Mouse (Mus musculus) left cerebral cortex, postnatal 25 days (tissue): ENCODE measurements around the gene Ing4. TPM values are rescaled to one million over a fixed set of nuclear protein-coding genes. Genes with fewer than 3 reads are reported as not detected.
"Not testable (repeated sequence)": the region's sequence is repeated elsewhere in the genome, so short reads cannot be mapped to it uniquely, and the experiment has no call there.

Source experiments
- DNase-seq, 2 experiments: peaks; one replicate each; pipeline ENCODE4 v3.0.0; 2022; ENCODE audit warnings: low spot score in 2 of 2, mixed read lengths in 1 of 2
- intact Hi-C: fragments of 180-260 bp; cut with DNase I; formaldehyde crosslinking; loops from one replicate; pipeline ENCODE4 v1.15.1; 2025
- total RNA-seq, 2 experiments: library from RNA; stranded (reverse); gene quantifications; 2 replicates each; pipeline ENCODE4 v1.2.3; 2021

The Ing4 gene
- total RNA-seq, 2 experiments from 2014 or later = 54.0 to 62.1 TPM

- intact Hi-C loops = loop anchor here (1.0 kb wide), 1 partner anchor 29 kb away; the partner anchor contains the start of gene Zfp384
- DNase-seq = no peak
Observed at GRCm38 (mm10) chr6:125038666-125039065, 894 bp upstream of the Ing4 start.

- no peak for DNase-seq
- intact Hi-C loops = loop anchor here (1.0 kb wide), 1 partner anchor 30 kb away; the partner anchor contains the start of gene Zfp384
Observed at GRCm38 (mm10) chr6:125039131-125039530, 429 bp upstream of the Ing4 start.

GRCm38 (mm10) chr6:125040221-125040620 lies 661 bp downstream of the Ing4 start:
- DNase-seq = no peak
- intact Hi-C loops = no loop called here

GRCm38 (mm10) chr6:125041047-125041446 lies 1.5 kb downstream of the Ing4 start:
- intact Hi-C loops = no loop called here
- DNase-seq = no peak

GRCm38 (mm10) chr6:125042081-125042480 lies 2.5 kb downstream of the Ing4 start:
- DNase-seq = no peak

GRCm38 (mm10) chr6:125046691-125047090 lies 7.1 kb downstream of the Ing4 start:
- intact Hi-C loops = loop anchor here (1.0 to 5.0 kb wide), 2 partner anchors 38 to 226 kb away; no protein-coding TSS in a partner anchor
- peak; percentile 59 to 80 for DNase-seq

More at GRCm38 (mm10) chr6:125042081-125042480, 2.5 kb downstream of the Ing4 start:
- intact Hi-C loops = no loop called here

GRCm38 (mm10) chr6:125049678-125050077 lies 10.1 kb downstream of the Ing4 start, which contains the start of gene Acrbp:
Gene Acrbp (plus strand): TSS chr6:125049689.
- intact Hi-C loops = loop anchor here (5.0 kb wide), 1 partner anchor 223 kb away; no protein-coding TSS in a partner anchor
- DNase-seq = no peak

- no peak for DNase-seq
- intact Hi-C loops = no loop called here
Observed at GRCm38 (mm10) chr6:125051237-125051636, 11.7 kb downstream of the Ing4 start.

- no peak for DNase-seq
- intact Hi-C loops = no loop called here
Observed at GRCm38 (mm10) chr6:125061493-125061892, 21.9 kb downstream of the Ing4 start.

- DNase-seq = no peak
- intact Hi-C loops = no loop called here
Observed at GRCm38 (mm10) chr6:125062511-125062910, 23.0 kb downstream of the Ing4 start.

- intact Hi-C loops = no loop called here
- no peak for DNase-seq
Observed at GRCm38 (mm10) chr6:125063906-125064305, 24.3 kb downstream of the Ing4 start.

GRCm38 (mm10) chr6:125065223-125065622 lies 25.7 kb downstream of the Ing4 start:
- intact Hi-C loops = not testable (repeated sequence)

GRCm38 (mm10) chr6:125067571-125067995 lies 28.0 kb downstream of the Ing4 start, which contains the start of gene Lpar5:
Gene Lpar5 (plus strand): TSS chr6:125067920.
- no peak for DNase-seq
- intact Hi-C loops = no loop called here

More at GRCm38 (mm10) chr6:125065223-125065622, 25.7 kb downstream of the Ing4 start:
- not testable (repeated sequence) for DNase-seq

- no peak for DNase-seq
Observed at GRCm38 (mm10) chr6:125071170-125071895, 31.8 kb downstream of the Ing4 start.

GRCm38 (mm10) chr6:125071896-125072279 lies 32.3 kb downstream of the Ing4 start:
- intact Hi-C loops = no loop called here
- DNase-seq = peak; percentile 46 to 65

More at GRCm38 (mm10) chr6:125071170-125071895, 31.8 kb downstream of the Ing4 start:
- intact Hi-C loops = no loop called here

- intact Hi-C loops = no loop called here
- no peak for DNase-seq
Observed at GRCm38 (mm10) chr6:125073825-125074224, 34.3 kb downstream of the Ing4 start.

GRCm38 (mm10) chr6:125081394-125081793 lies 41.8 kb downstream of the Ing4 start:
- DNase-seq = no peak
- intact Hi-C loops = loop anchor here (5.0 to 10.0 kb wide), 2 partner anchors 77 to 224 kb away; partner anchors contain the start of genes P3h3 and Zfp384

GRCm38 (mm10) chr6:125081797-125082560 lies 42.4 kb downstream of the Ing4 start:
- DNase-seq = peak; percentile 77 to 86
- intact Hi-C loops = loop anchor here (2.0 to 10.0 kb wide), 3 partner anchors 13 to 225 kb away; partner anchors contain the start of genes P3h3 and Zfp384

GRCm38 (mm10) chr6:125082801-125083386 lies 43.3 kb downstream of the Ing4 start:
- intact Hi-C loops = loop anchor here (2.0 to 10.0 kb wide), 3 partner anchors 14 to 226 kb away; partner anchors contain the start of genes P3h3 and Zfp384
- DNase-seq = no peak
